Comparison of ENCODE assay signal across 9 mouse cellular contexts in the genomic region with DNA sequence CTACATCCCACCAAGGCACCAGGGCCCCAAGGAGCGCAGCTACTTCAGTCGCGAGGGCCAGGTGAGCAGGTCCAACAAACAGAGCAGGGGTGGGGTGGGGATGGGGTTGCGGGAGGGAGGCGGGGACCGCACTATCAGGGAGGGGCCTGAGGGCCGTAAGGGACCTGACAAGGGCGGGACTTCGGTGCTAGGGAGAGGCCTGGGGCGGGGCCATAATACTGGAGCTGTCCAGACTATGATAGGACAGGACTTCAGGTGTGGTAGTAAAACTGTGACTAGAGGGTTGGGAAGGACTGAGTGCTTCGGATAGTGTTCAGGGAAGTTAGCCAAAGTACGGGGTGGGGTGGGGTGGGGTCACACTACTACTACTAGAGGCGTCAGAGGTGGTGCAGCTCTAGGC. TPM values are rescaled to one million over a fixed set of nuclear protein-coding genes. Genes with fewer than 3 reads are reported as not detected.
DNase-seq lines count a peak whose midpoint lies in the region; ATAC-seq and TF ChIP-seq lines count a peak whose summit lies in the region.
"Had no signal": no experiment of that assay in that cellular context is flagged by ENCODE, and none has a peak within 500 bp of the region (broad histone marks: within the 10 kb centered on the region; RNA-seq: fewer than 3 reads in every experiment).

No protein-coding gene starts in this region.

- H3K27ac ChIP-seq in lung, embryonic 15.5 days = no peak overlapping the region
- no peak overlapping the region for H3K27ac ChIP-seq in forebrain, embryonic 16.5 days (ENCODE audit: low read length)
- H3K27ac ChIP-seq in small intestine, adult 2 months (ENCODE audit: insufficient read depth, low read depth, low read length) = no peak overlapping the region

- peak overlapping the region; percentile 43 for H3K4me2 ChIP-seq in lung, embryonic 15.5 days
- peak overlapping the region; percentile 52 for H3K4me2 ChIP-seq in forebrain, embryonic 16.5 days (ENCODE audit: low read length)

- no peak for TF ChIP-seq CTCF in small intestine, adult 2 months (IDR thresholded peaks at IDR 0.05; ENCODE audit: extremely low read depth, insufficient read length, insufficient replicate concordance, low read depth, low read length)

- peak; percentile 44; the same call in 1 of the 2 replicates for ATAC-seq in lung, embryonic 15.5 days (ENCODE audit: borderline replicate concordance, extremely low read depth, low FRiP score, low TSS enrichment)
- no peak for ATAC-seq in forebrain, embryonic 16.5 days
- ATAC-seq in erythroid progenitor cell, adult 5-6 weeks (replicated peaks; ENCODE audit: low FRiP score, poor library complexity, severe bottlenecking) = no peak; the same call in 1 of the 2 replicates

- no peak for DNase-seq in lung, postnatal 14 days
- DNase-seq in liver = peak; percentile 70
- DNase-seq in cerebellum, adult 11 months = no peak
- no peak for DNase-seq in testis, postnatal 10 days (ENCODE audit: low spot score)

- no peak for TF ChIP-seq POLR2A in small intestine, adult 2 months (IDR thresholded peaks at IDR 0.05; ENCODE audit: low read depth, low read length)

- 16% methylated on average over 13 of the region's 13 CpGs for whole genome bisulfite sequencing in lung, embryonic 15.5 days
- WGBS in forebrain, embryonic 16.5 days = 15% methylated on average over 13 of the region's 13 CpGs
- 6% methylated on average over 13 of the region's 13 CpGs for WGBS in small intestine, adult 2 months

- H3K9me3 ChIP-seq in lung, embryonic 15.5 days = no peaks in the 10 kb centered on the region
- H3K9me3 ChIP-seq in forebrain, embryonic 16.5 days (ENCODE audit: control insufficient read depth, low read length) = no peaks in the 10 kb centered on the region

- H3K4me1 ChIP-seq in lung, embryonic 15.5 days = peaks cover 10% of the 10 kb centered on the region; the same call in 1 of the 2 replicates
- H3K4me1 ChIP-seq in forebrain, embryonic 16.5 days (replicated peaks; ENCODE audit: control insufficient read depth, insufficient read depth, low read length) = peaks cover 2% of the 10 kb centered on the region; the same call in 1 of the 2 replicates
- H3K4me1 ChIP-seq in small intestine, adult 2 months (ENCODE audit: control insufficient read depth, insufficient read depth, insufficient read length, low read length) = peaks cover 9% of the 10 kb centered on the region

- no peaks in the 10 kb centered on the region for H3K27me3 ChIP-seq in lung, embryonic 15.5 days
- H3K27me3 ChIP-seq in forebrain, embryonic 16.5 days (replicated peaks; ENCODE audit: control insufficient read depth, insufficient read depth, low read length) = no peaks in the 10 kb centered on the region
- no peaks in the 10 kb centered on the region for H3K27me3 ChIP-seq in small intestine, adult 2 months (ENCODE audit: control insufficient read depth, insufficient read depth, low read length)

- no peak overlapping the region for H3K9ac ChIP-seq in lung, embryonic 15.5 days
- H3K9ac ChIP-seq in forebrain, embryonic 16.5 days (replicated peaks; ENCODE audit: low read depth, low read length) = no peak overlapping the region; the same call in 1 of the 2 replicates

- H3K36me3 ChIP-seq in lung, embryonic 15.5 days = peaks cover 8% of the 10 kb centered on the region
- peaks cover 7% of the 10 kb centered on the region; the same call in 1 of the 2 replicates for H3K36me3 ChIP-seq in forebrain, embryonic 16.5 days (ENCODE audit: control insufficient read depth, insufficient read depth)
- H3K36me3 ChIP-seq in small intestine, adult 2 months (ENCODE audit: control insufficient read depth, insufficient read depth, low read length) = no peaks in the 10 kb centered on the region

- H3K4me3 ChIP-seq in lung, embryonic 15.5 days = peak overlapping the region; percentile 5; the same call in 1 of the 2 replicates
- H3K4me3 ChIP-seq in forebrain, embryonic 16.5 days (replicated peaks; ENCODE audit: low read length) = peak overlapping the region; percentile 32
- H3K4me3 ChIP-seq in small intestine, adult 2 months (ENCODE audit: low read depth, low read length) = peak overlapping the region; percentile 49

RNA-seq across cellular contexts. Expression of gene 1700001L19Rik, which starts 0.4 kb away (rescaled TPM):
- 1.6 and 2.1 TPM in 2 replicates for polyA plus RNA-seq in lung, embryonic 15.5 days (2015; fragmentation: Nextera tagmentation; extraction: Ambion mirVana)
- polyA plus RNA-seq in forebrain, embryonic 16.5 days (2015; fragmentation: Nextera tagmentation; extraction: Ambion mirVana) = 3.9 and 5.6 TPM in 2 replicates
- not detected in 2 replicates for polyA plus RNA-seq in small intestine, adult 2 months (2012; rRNA removed)
- not detected in 2 replicates for total RNA-seq in erythroid progenitor cell, adult 5-6 weeks (2015; ENCODE audit: low replicate concordance)
- not detected in 2 replicates for total RNA-seq in erythroid progenitor cell, adult 5-6 weeks (2017; ENCODE audit: low replicate concordance)
- total RNA-seq: gastrocnemius, postnatal 4 days had no signal

RNA-seq across cellular contexts. Expression of gene Fastkd3, which starts 15.6 kb away (rescaled TPM):
- polyA plus RNA-seq in lung, embryonic 15.5 days (2015; fragmentation: Nextera tagmentation; extraction: Ambion mirVana) = 34.7 and 36.0 TPM in 2 replicates
- polyA plus RNA-seq in forebrain, embryonic 16.5 days (2015; fragmentation: Nextera tagmentation; extraction: Ambion mirVana) = 29.7 and 29.8 TPM in 2 replicates
- polyA plus RNA-seq in small intestine, adult 2 months (2012; rRNA removed) = 2.2 and 3.3 TPM in 2 replicates
- 7.9 and 24.7 TPM in 2 replicates for total RNA-seq in erythroid progenitor cell, adult 5-6 weeks (2015; ENCODE audit: low replicate concordance)
- 4.6 TPM in 1 of 2 replicates, not detected in the other for total RNA-seq in erythroid progenitor cell, adult 5-6 weeks (2017; ENCODE audit: low replicate concordance)

RNA-seq across cellular contexts. Expression of gene Mtrr, which starts 15.7 kb away (rescaled TPM):
- 20.3 and 23.3 TPM in 2 replicates for polyA plus RNA-seq in lung, embryonic 15.5 days (2015; fragmentation: Nextera tagmentation; extraction: Ambion mirVana)
- polyA plus RNA-seq in forebrain, embryonic 16.5 days (2015; fragmentation: Nextera tagmentation; extraction: Ambion mirVana) = 13.7 and 17.3 TPM in 2 replicates
- polyA plus RNA-seq in small intestine, adult 2 months (2012; rRNA removed) = 1.3 and 2.2 TPM in 2 replicates
- 2.9 and 7.9 TPM in 2 replicates for total RNA-seq in erythroid progenitor cell, adult 5-6 weeks (2015; ENCODE audit: low replicate concordance)
- total RNA-seq in erythroid progenitor cell, adult 5-6 weeks (2017; ENCODE audit: low replicate concordance) = 8.2 and 8.6 TPM in 2 replicates
